Mouse (Mus musculus): ENCODE data around the gene Cdc42se1. TPM values are rescaled to one million over a fixed set of nuclear protein-coding genes. Genes with fewer than 3 reads are reported as not detected.

The Cdc42se1 gene
- polyA plus RNA-seq, 2 experiments, result 76.1 to 126 TPM

- H3K36me3 ChIP-seq (ENCODE audit: control insufficient read depth, insufficient read depth, low read length), result peaks cover 73% of the 10 kb centered on the region
- no peak overlapping the region for H3K9ac ChIP-seq (ENCODE audit: low read depth, low read length, severe bottlenecking)
- WGBS, result 95% methylated on average over 2 of the region's 2 CpGs
- no peak overlapping the region for H3K4me3 ChIP-seq (replicated peaks; ENCODE audit: low read length)
- TF ChIP-seq POLR2A (IDR thresholded peaks at IDR 0.05; ENCODE audit: borderline replicate concordance, extremely low read depth, insufficient read depth, insufficient read length), result no peak
- no peak overlapping the region for H3K27ac ChIP-seq (replicated peaks; ENCODE audit: low read depth, low read length)
- no peaks in the 10 kb centered on the region for H3K4me1 ChIP-seq (ENCODE audit: control insufficient read depth, insufficient read depth, low read length)
- H3K4me2 ChIP-seq (replicated peaks; ENCODE audit: low read depth, low read length, severe bottlenecking), result no peak overlapping the region
- DNase-seq (ENCODE audit: low spot score) (no peak), ATAC-seq (ENCODE audit: low FRiP score, low read depth) (no peak)
- no peaks in the 10 kb centered on the region for H3K27me3 ChIP-seq (ENCODE audit: control insufficient read depth, insufficient read depth, low read length)
- H3K9me3 ChIP-seq (ENCODE audit: control insufficient read depth, low read length), result no peaks in the 10 kb centered on the region
Observed at GRCm38 (mm10) chr3:95186100-95186499, 42.4 kb upstream of the Cdc42se1 start.

- TF ChIP-seq POLR2A (IDR thresholded peaks at IDR 0.05; ENCODE audit: borderline replicate concordance, extremely low read depth, insufficient read depth, insufficient read length), result no peak
- DNase-seq (ENCODE audit: low spot score) (no peak), ATAC-seq (ENCODE audit: low FRiP score, low read depth) (no peak)
- H3K4me3 ChIP-seq (replicated peaks; ENCODE audit: low read length), result no peak overlapping the region
- no peak overlapping the region for H3K27ac ChIP-seq (replicated peaks; ENCODE audit: low read depth, low read length)
- H3K36me3 ChIP-seq (ENCODE audit: control insufficient read depth, insufficient read depth, low read length), result peaks cover 75% of the 10 kb centered on the region
- H3K27me3 ChIP-seq (ENCODE audit: control insufficient read depth, insufficient read depth, low read length), result no peaks in the 10 kb centered on the region
- no peak overlapping the region for H3K4me2 ChIP-seq (replicated peaks; ENCODE audit: low read depth, low read length, severe bottlenecking)
- H3K9me3 ChIP-seq (ENCODE audit: control insufficient read depth, low read length), result no peaks in the 10 kb centered on the region
- WGBS, result 88% methylated on average over 6 of the region's 6 CpGs
- no peaks in the 10 kb centered on the region for H3K4me1 ChIP-seq (ENCODE audit: control insufficient read depth, insufficient read depth, low read length)
- no peak overlapping the region for H3K9ac ChIP-seq (ENCODE audit: low read depth, low read length, severe bottlenecking)
Observed at GRCm38 (mm10) chr3:95186888-95187287, 41.6 kb upstream of the Cdc42se1 start.

GRCm38 (mm10) chr3:95194721-95195135 is 33.8 kb upstream of the Cdc42se1 start:
- Histone ChIP-seq H3K27me3 (ENCODE audit: control insufficient read depth, insufficient read depth, low read length) (no peaks in the 10 kb centered on the region), H3K9ac (ENCODE audit: low read depth, low read length, severe bottlenecking) (no peak overlapping the region), H3K4me2 (replicated peaks; ENCODE audit: low read depth, low read length, severe bottlenecking) (no peak overlapping the region), H3K27ac (replicated peaks; ENCODE audit: low read depth, low read length) (no peak overlapping the region; the same call in 1 of the 2 replicates), H3K4me3 (replicated peaks; ENCODE audit: low read length) (no peak overlapping the region), H3K4me1 (ENCODE audit: control insufficient read depth, insufficient read depth, low read length) (no peaks in the 10 kb centered on the region), H3K9me3 (ENCODE audit: control insufficient read depth, low read length) (no peaks in the 10 kb centered on the region), H3K36me3 (ENCODE audit: control insufficient read depth, insufficient read depth, low read length) (peaks cover 84% of the 10 kb centered on the region)
- DNase-seq (ENCODE audit: low spot score), result peak; percentile 44
- ATAC-seq (ENCODE audit: low FRiP score, low read depth), result no peak
- TF ChIP-seq POLR2A (IDR thresholded peaks at IDR 0.05; ENCODE audit: borderline replicate concordance, extremely low read depth, insufficient read depth, insufficient read length), result no peak
- 74% methylated on average over 6 of the region's 6 CpGs for WGBS

- H3K9me3 ChIP-seq (ENCODE audit: control insufficient read depth, low read length), result no peaks in the 10 kb centered on the region
- no peaks in the 10 kb centered on the region for H3K27me3 ChIP-seq (ENCODE audit: control insufficient read depth, insufficient read depth, low read length)
- H3K4me2 ChIP-seq (replicated peaks; ENCODE audit: low read depth, low read length, severe bottlenecking), result no peak overlapping the region
- DNase-seq (ENCODE audit: low spot score) (no peak), ATAC-seq (ENCODE audit: low FRiP score, low read depth) (no peak)
- H3K36me3 ChIP-seq (ENCODE audit: control insufficient read depth, insufficient read depth, low read length), result peaks cover 82% of the 10 kb centered on the region
- H3K9ac ChIP-seq (ENCODE audit: low read depth, low read length, severe bottlenecking), result no peak overlapping the region
- 81% methylated on average over 2 of the region's 2 CpGs for WGBS
- H3K4me1 ChIP-seq (ENCODE audit: control insufficient read depth, insufficient read depth, low read length), result no peaks in the 10 kb centered on the region
- H3K4me3 ChIP-seq (replicated peaks; ENCODE audit: low read length), result no peak overlapping the region
- H3K27ac ChIP-seq (replicated peaks; ENCODE audit: low read depth, low read length), result no peak overlapping the region
- TF ChIP-seq POLR2A (IDR thresholded peaks at IDR 0.05; ENCODE audit: borderline replicate concordance, extremely low read depth, insufficient read depth, insufficient read length), result no peak
Observed at GRCm38 (mm10) chr3:95195772-95196171, 32.8 kb upstream of the Cdc42se1 start.

GRCm38 (mm10) chr3:95199101-95199500 is 29.4 kb upstream of the Cdc42se1 start:
- no peaks in the 10 kb centered on the region for H3K9me3 ChIP-seq (ENCODE audit: control insufficient read depth, low read length)

GRCm38 (mm10) chr3:95200132-95200531 is 28.4 kb upstream of the Cdc42se1 start:
- ATAC-seq (ENCODE audit: low FRiP score, low read depth), result no peak
- DNase-seq (ENCODE audit: low spot score), result no peak
- TF ChIP-seq POLR2A (IDR thresholded peaks at IDR 0.05; ENCODE audit: borderline replicate concordance, extremely low read depth, insufficient read depth, insufficient read length), result no peak
- Histone ChIP-seq H3K27ac (replicated peaks; ENCODE audit: low read depth, low read length) (no peak overlapping the region), H3K27me3 (ENCODE audit: control insufficient read depth, insufficient read depth, low read length) (no peaks in the 10 kb centered on the region), H3K36me3 (ENCODE audit: control insufficient read depth, insufficient read depth, low read length) (peaks cover 92% of the 10 kb centered on the region), H3K9me3 (ENCODE audit: control insufficient read depth, low read length) (no peaks in the 10 kb centered on the region), H3K9ac (ENCODE audit: low read depth, low read length, severe bottlenecking) (no peak overlapping the region), H3K4me3 (replicated peaks; ENCODE audit: low read length) (no peak overlapping the region), H3K4me1 (ENCODE audit: control insufficient read depth, insufficient read depth, low read length) (no peaks in the 10 kb centered on the region), H3K4me2 (replicated peaks; ENCODE audit: low read depth, low read length, severe bottlenecking) (no peak overlapping the region)
- whole genome bisulfite sequencing, result 84% methylated on average over 7 of the region's 7 CpGs

More at GRCm38 (mm10) chr3:95199101-95199500, 29.4 kb upstream of the Cdc42se1 start:
- 84% methylated on average over 1 of the region's 1 CpGs for WGBS
- Histone ChIP-seq H3K4me1 (ENCODE audit: control insufficient read depth, insufficient read depth, low read length) (no peaks in the 10 kb centered on the region), H3K27me3 (ENCODE audit: control insufficient read depth, insufficient read depth, low read length) (no peaks in the 10 kb centered on the region), H3K9ac (ENCODE audit: low read depth, low read length, severe bottlenecking) (no peak overlapping the region), H3K4me3 (replicated peaks; ENCODE audit: low read length) (no peak overlapping the region), H3K27ac (replicated peaks; ENCODE audit: low read depth, low read length) (no peak overlapping the region), H3K4me2 (replicated peaks; ENCODE audit: low read depth, low read length, severe bottlenecking) (no peak overlapping the region), H3K36me3 (ENCODE audit: control insufficient read depth, insufficient read depth, low read length) (peaks cover 93% of the 10 kb centered on the region)
- DNase-seq (ENCODE audit: low spot score) (no peak), ATAC-seq (ENCODE audit: low FRiP score, low read depth) (no peak)
- TF ChIP-seq POLR2A (IDR thresholded peaks at IDR 0.05; ENCODE audit: borderline replicate concordance, extremely low read depth, insufficient read depth, insufficient read length), result no peak
